ENCODE assay signal across 20 mouse cellular contexts in genomic region chr6:54842041-54842440, GRCm38 (mm10).
"Had no signal": no experiment of that assay in that cellular context is flagged by ENCODE, and none has a peak within 500 bp of the region (broad histone marks: within the 10 kb centered on the region; RNA-seq: fewer than 3 reads in every experiment).

No protein-coding gene starts in this region.

- H3K4me3 ChIP-seq: lung, embryonic 15.5 days; midbrain, embryonic 10.5 days; midbrain, embryonic 12.5 days; myocyte; neural tube, embryonic 13.5 days; neural tube, embryonic 15.5 days had no signal

- ATAC-seq: lung, postnatal 0 days; midbrain, embryonic 16.5 days had no signal

- H3K4me1 ChIP-seq: lung, embryonic 15.5 days had no signal

- H3K36me3 ChIP-seq: lung, embryonic 15.5 days; neural tube, embryonic 13.5 days; neural tube, embryonic 15.5 days had no signal

- H3K4me2 ChIP-seq: lung, embryonic 15.5 days; midbrain, embryonic 12.5 days; neural tube, embryonic 13.5 days; neural tube, embryonic 15.5 days had no signal

- H3K9ac ChIP-seq: lung, embryonic 15.5 days; midbrain, embryonic 12.5 days; neural tube, embryonic 13.5 days; neural tube, embryonic 15.5 days had no signal

- H3K27ac ChIP-seq: lung, embryonic 15.5 days; midbrain, embryonic 10.5 days; midbrain, embryonic 12.5 days; neural tube, embryonic 13.5 days; neural tube, embryonic 15.5 days had no signal

- DNase-seq: lung, adult 2 months; lung, postnatal 14 days; lung, postnatal 4 days; midbrain, embryonic 14.5 days; retina, postnatal 1 day; right cerebral cortex, adult 18-20 months; right cerebral cortex, postnatal 25 days; right cerebral cortex, postnatal 4 days; spleen, adult 18-20 months; thymus, adult 18-20 months; thymus, postnatal 14 days; thymus, postnatal 36 days had no signal

- H3K27me3 ChIP-seq: lung, embryonic 15.5 days; midbrain, embryonic 12.5 days; neural tube, embryonic 13.5 days; neural tube, embryonic 15.5 days had no signal

- H3K9me3 ChIP-seq: lung, embryonic 15.5 days; neural tube, embryonic 15.5 days had no signal
